11 mouse cellular contexts compared by ENCODE assay signal in genomic region chr15:100307438-100308096, GRCm38 (mm10). TPM values are rescaled to one million over a fixed set of nuclear protein-coding genes. Genes with fewer than 3 reads are reported as not detected.
DNase-seq lines count a peak whose midpoint lies in the region; ATAC-seq and TF ChIP-seq lines count a peak whose summit lies in the region.
"Not testable (repeated sequence)": the region's sequence is repeated elsewhere in the genome, so short reads cannot be mapped to it uniquely, and the experiment has no call there.
"Had no signal": no experiment of that assay in that cellular context is flagged by ENCODE, and none has a peak within 500 bp of the region (broad histone marks: within the 10 kb centered on the region; RNA-seq: fewer than 3 reads in every experiment).

No protein-coding gene starts in this region.

- not testable (repeated sequence) for H3K4me3 ChIP-seq in forebrain, postnatal 0 days (ENCODE audit: low read depth, low read length); left cerebral cortex, adult 2 months; small intestine, adult 2 months (ENCODE audit: low read depth, low read length)

- not testable (repeated sequence) for H3K36me3 ChIP-seq in forebrain, postnatal 0 days (ENCODE audit: insufficient read depth); small intestine, adult 2 months (ENCODE audit: control insufficient read depth, insufficient read depth, low read length)

- H3K9ac ChIP-seq in forebrain, postnatal 0 days: not testable (repeated sequence)

- intact Hi-C loops in left cerebral cortex, adult 2 months (cut with DNase I): not testable (repeated sequence)

- not testable (repeated sequence) for H3K27me3 ChIP-seq in forebrain, postnatal 0 days (ENCODE audit: insufficient read depth, low read length); small intestine, adult 2 months (ENCODE audit: control insufficient read depth, insufficient read depth, low read length)

- DNase-seq in adipocyte (ENCODE audit: low spot score): peak; percentile 43
- DNase-seq in cerebellum, postnatal 10 days: peak; percentile 57 to 73
- DNase-seq in forebrain, postnatal 0 days: peak; percentile 26
- peak; percentile 76 for DNase-seq in induced T-regulatory cell, adult 2 months (ENCODE audit: low read depth)
- not testable (repeated sequence) for DNase-seq in left cerebral cortex, adult 2 months (ENCODE audit: extremely low spot score in 1 of 2, low spot score in 2 of 2)
- peak; percentile 62 for DNase-seq in lung, postnatal 14 days

- not testable (repeated sequence) for H3K4me2 ChIP-seq in forebrain, postnatal 0 days (ENCODE audit: low read depth)

- not testable (repeated sequence) for TF ChIP-seq POLR2A in small intestine, adult 2 months (IDR thresholded peaks at IDR 0.05; ENCODE audit: low read depth, low read length)

- H3K4me1 ChIP-seq in forebrain, postnatal 0 days (ENCODE audit: insufficient read depth); small intestine, adult 2 months (ENCODE audit: control insufficient read depth, insufficient read depth, insufficient read length, low read length): not testable (repeated sequence)

- ATAC-seq in forebrain, postnatal 0 days: not testable (repeated sequence)

- H3K9me3 ChIP-seq in forebrain, postnatal 0 days (ENCODE audit: low read length): not testable (repeated sequence)

- peak; percentile 58 for TF ChIP-seq CTCF in forebrain, postnatal 0 days (IDR thresholded peaks at IDR 0.05; ENCODE audit: low read depth)
- TF ChIP-seq CTCF in left cerebral cortex, adult 2 months (IDR thresholded peaks at IDR 0.05): peak; percentile 50
- TF ChIP-seq CTCF in small intestine, adult 2 months (IDR thresholded peaks at IDR 0.05; ENCODE audit: extremely low read depth, insufficient read length, insufficient replicate concordance, low read depth, low read length): peak; percentile 37; the same call in 1 of the 2 replicates

- 50% methylated on average over 11 of the region's 11 CpGs for WGBS in forebrain, postnatal 0 days
- WGBS in small intestine, adult 2 months: 10% methylated on average over 11 of the region's 11 CpGs

- not testable (repeated sequence) for H3K27ac ChIP-seq in forebrain, postnatal 0 days (ENCODE audit: low read depth, low read length); left cerebral cortex, adult 2 months; small intestine, adult 2 months (ENCODE audit: insufficient read depth, low read depth, low read length)

RNA-seq across cellular contexts. Expression of gene Mettl7a1, which starts 3.6 kb away (rescaled TPM):
- total RNA-seq in forebrain, postnatal 0 days (2014; rRNA removed): 11.6 and 13.5 TPM in 2 replicates
- polyA plus RNA-seq in forebrain, postnatal 0 days (2015; fragmentation: Nextera tagmentation; extraction: Ambion mirVana): 1.2 and 2.3 TPM in 2 replicates
- total RNA-seq in left cerebral cortex, adult 2 months (2021): 10 to 100 TPM; 30.0 to 32.2 TPM
- polyA plus RNA-seq in small intestine, adult 2 months (2012; rRNA removed): 12.7 and 16.4 TPM in 2 replicates

RNA-seq across cellular contexts. Expression of gene Tmprss12, which starts 26.9 kb away (rescaled TPM):
- total RNA-seq in forebrain, postnatal 0 days (2014; rRNA removed): not detected in 2 replicates
- polyA plus RNA-seq in forebrain, postnatal 0 days (2015; fragmentation: Nextera tagmentation; extraction: Ambion mirVana): not detected in 2 replicates
- not detected for total RNA-seq in left cerebral cortex, adult 2 months (2021)
- polyA plus RNA-seq in small intestine, adult 2 months (2012; rRNA removed): not detected in 2 replicates
- total RNA-seq: adrenal gland, postnatal 25 days had no signal
- polyA plus RNA-seq: frontal cortex, adult 2 months; heart, embryonic 15.5 days; midbrain, embryonic 12.5 days had no signal

RNA-seq across cellular contexts. Expression of gene Mettl7a3, which starts 27.2 kb away (rescaled TPM):
- not detected in 2 replicates for total RNA-seq in forebrain, postnatal 0 days (2014; rRNA removed)
- not detected in 2 replicates for polyA plus RNA-seq in forebrain, postnatal 0 days (2015; fragmentation: Nextera tagmentation; extraction: Ambion mirVana)
- under 1 TPM in 1 of 2 experiments, not detected in 1; 0.66 TPM for total RNA-seq in left cerebral cortex, adult 2 months (2021)
- polyA plus RNA-seq in small intestine, adult 2 months (2012; rRNA removed): not detected in 2 replicates
- total RNA-seq: adrenal gland, postnatal 25 days had no signal
- polyA plus RNA-seq: heart, embryonic 15.5 days; midbrain, embryonic 12.5 days had no signal

RNA-seq across cellular contexts. Expression of gene Methig1, which starts 45.4 kb away (rescaled TPM):
- not detected in 2 replicates for total RNA-seq in forebrain, postnatal 0 days (2014; rRNA removed)
- polyA plus RNA-seq in forebrain, postnatal 0 days (2015; fragmentation: Nextera tagmentation; extraction: Ambion mirVana): not detected in 2 replicates
- under 1 TPM in 1 of 2 experiments, not detected in 1; 0.68 TPM for total RNA-seq in left cerebral cortex, adult 2 months (2021)
- polyA plus RNA-seq in small intestine, adult 2 months (2012; rRNA removed): not detected in 2 replicates
- polyA plus RNA-seq: frontal cortex, adult 2 months; heart, embryonic 15.5 days; midbrain, embryonic 12.5 days had no signal

RNA-seq across cellular contexts. Expression of gene Mettl7a2, which starts 45.4 kb away (rescaled TPM):
- not detected in 2 replicates for total RNA-seq in forebrain, postnatal 0 days (2014; rRNA removed)
- not detected in 2 replicates for polyA plus RNA-seq in forebrain, postnatal 0 days (2015; fragmentation: Nextera tagmentation; extraction: Ambion mirVana)
- total RNA-seq in left cerebral cortex, adult 2 months (2021): under 1 TPM; 0.59 to 0.89 TPM
- polyA plus RNA-seq in small intestine, adult 2 months (2012; rRNA removed): not detected in 2 replicates
- polyA plus RNA-seq: frontal cortex, adult 2 months; heart, embryonic 15.5 days; midbrain, embryonic 12.5 days had no signal
